Mouse (Mus musculus) limb, embryonic 13.5 days (tissue): ENCODE measurements around the gene Tarbp2. TPM values are rescaled to one million over a fixed set of nuclear protein-coding genes. Genes with fewer than 3 reads are reported as not detected.

ENCODE experiments used
- ATAC-seq: fragments of 200-750 bp; cut with Nextera tagmentation; 2 replicates; pipeline ENCODE4 v1.8.0; 2017; ENCODE audit warnings: low read depth, moderate number of reproducible peaks, moderate TSS enrichment; ENCODE audit not compliant: low FRiP score
- H3K27ac ChIP-seq: fragments of 300-500 bp; sonication (generic); 2 replicates; pipeline ENCODE4 v1.5.1; 2015; ENCODE audit warnings: inconsistent platforms, mild to moderate bottlenecking, moderate library complexity
- H3K27me3 ChIP-seq: fragments of 300-500 bp; sonication (generic); 2 replicates; pipeline ENCODE4 v1.6.1; 2015; ENCODE audit warnings: mild to moderate bottlenecking, inconsistent platforms
- H3K36me3 ChIP-seq: fragments of 300-500 bp; sonication (generic); 2 replicates; pipeline ENCODE4 v1.6.1; 2015; ENCODE audit warnings: inconsistent platforms, mild to moderate bottlenecking, moderate library complexity
- H3K4me1 ChIP-seq: fragments of 300-500 bp; sonication (generic); 2 replicates; pipeline ENCODE4 v1.6.1; 2015; ENCODE audit warnings: inconsistent platforms
- H3K4me2 ChIP-seq: fragments of 300-500 bp; sonication (generic); replicated peaks from 2 replicates; pipeline ENCODE4 v1.6.1; 2015; ENCODE audit warnings: inconsistent platforms, mild to moderate bottlenecking, moderate library complexity
- H3K4me3 ChIP-seq: fragments of 300-500 bp; sonication (generic); 2 replicates; pipeline ENCODE4 v1.5.1; 2015; ENCODE audit warnings: moderate library complexity, mild to moderate bottlenecking, inconsistent platforms
- H3K9ac ChIP-seq: fragments of 300-500 bp; sonication (generic); 2 replicates; pipeline ENCODE4 v1.6.1; 2015; ENCODE audit warnings: mild to moderate bottlenecking, inconsistent platforms
- H3K9me3 ChIP-seq: fragments of 300-500 bp; sonication (generic); 2 replicates; pipeline ENCODE4 v1.6.1; 2016; ENCODE audit warnings: inconsistent platforms
- WGBS: fragments of 180-500 bp; shearing (Covaris S2); methylation state at CpG from one replicate; pipeline ENCODE4 v1.1.7; 2015; 5-methylcytosine and 5-hydroxymethylcytosine counted together
- polyA plus RNA-seq: library from polyadenylated mRNA; unstranded; fragments of >200 nt; fragmentation: Nextera tagmentation; extraction: Ambion mirVana; gene quantifications from 2 replicates; pipeline ENCODE4 v1.2.1, GENCODE M21; 2015

Gene Tarbp2
- polyA plus RNA-seq, 1 experiment from 2014 or later, result 101 TPM

GRCm38 (mm10) chr15:102517631-102517975 is 389 bp upstream of the Tarbp2 start:
- H3K27me3 ChIP-seq, result no peaks in the 10 kb centered on the region
- peaks cover 43% of the 10 kb centered on the region for H3K4me1 ChIP-seq
- no peaks in the 10 kb centered on the region for H3K9me3 ChIP-seq
- peak overlapping the region; percentile 67 for H3K4me3 ChIP-seq
- H3K4me2 ChIP-seq, result peak overlapping the region; percentile 88
- ATAC-seq, result no peak
- H3K9ac ChIP-seq, result peak overlapping the region; percentile 79
- 0% methylated on average over 10 of the region's 10 CpGs for WGBS
- H3K27ac ChIP-seq, result peak overlapping the region; percentile 85
- H3K36me3 ChIP-seq, result peaks cover 24% of the 10 kb centered on the region

GRCm38 (mm10) chr15:102518859-102519201 is 838 bp downstream of the Tarbp2 start:
- WGBS, result 13% methylated on average over 9 of the region's 9 CpGs
- peaks cover 31% of the 10 kb centered on the region for H3K36me3 ChIP-seq

GRCm38 (mm10) chr15:102519211-102520141 is 1.5 kb downstream of the Tarbp2 start:
- peak overlapping the region; percentile 88 for H3K4me2 ChIP-seq
- peaks cover 37% of the 10 kb centered on the region for H3K4me1 ChIP-seq
- H3K9me3 ChIP-seq, result no peaks in the 10 kb centered on the region
- peak overlapping the region; percentile 99 for H3K27ac ChIP-seq
- H3K9ac ChIP-seq, result peak overlapping the region; percentile 81
- WGBS, result 60% methylated on average over 17 of the region's 17 CpGs
- ATAC-seq, result no peak
- H3K27me3 ChIP-seq, result no peaks in the 10 kb centered on the region
- H3K4me3 ChIP-seq, result peak overlapping the region; percentile 67
- H3K36me3 ChIP-seq, result peaks cover 37% of the 10 kb centered on the region

More at GRCm38 (mm10) chr15:102518859-102519201, 838 bp downstream of the Tarbp2 start:
- no peaks in the 10 kb centered on the region for H3K9me3 ChIP-seq
- peak overlapping the region; percentile 88 for H3K4me2 ChIP-seq
- no peaks in the 10 kb centered on the region for H3K27me3 ChIP-seq
- peak overlapping the region; percentile 81 for H3K9ac ChIP-seq
- H3K27ac ChIP-seq, result peak overlapping the region; percentile 99
- no peak for ATAC-seq
- H3K4me3 ChIP-seq, result peak overlapping the region; percentile 67
- peaks cover 39% of the 10 kb centered on the region for H3K4me1 ChIP-seq

GRCm38 (mm10) chr15:102520416-102520815 is 2.4 kb downstream of the Tarbp2 start:
- Histone ChIP-seq H3K9me3 (no peaks in the 10 kb centered on the region), H3K27ac (no peak overlapping the region), H3K9ac (peak overlapping the region; percentile 48), H3K4me1 (peaks cover 27% of the 10 kb centered on the region), H3K4me2 (0 out of 2 replicates have a peak overlapping the region, but pooled peaks have one; percentile 11), H3K4me3 (no peak overlapping the region), H3K27me3 (no peaks in the 10 kb centered on the region), H3K36me3 (peaks cover 40% of the 10 kb centered on the region)
- WGBS, result 87% methylated on average over 4 of the region's 4 CpGs
- ATAC-seq, result no peak

GRCm38 (mm10) chr15:102521480-102521879 is 3.5 kb downstream of the Tarbp2 start:
- ATAC-seq, result no peak
- 81% methylated on average over 4 of the region's 4 CpGs for WGBS
- H3K36me3 ChIP-seq, result peaks cover 44% of the 10 kb centered on the region

GRCm38 (mm10) chr15:102524892-102525485 is 7.0 kb downstream of the Tarbp2 start, which contains the start of gene Npff:
TSS of gene Npff (minus strand) at chr15:102524942.
- H3K36me3 ChIP-seq, result peaks cover 76% of the 10 kb centered on the region

More at GRCm38 (mm10) chr15:102521480-102521879, 3.5 kb downstream of the Tarbp2 start:
- Histone ChIP-seq H3K4me1 (peaks cover 18% of the 10 kb centered on the region), H3K4me2 (no peak overlapping the region), H3K4me3 (no peak overlapping the region), H3K27me3 (no peaks in the 10 kb centered on the region), H3K9me3 (no peaks in the 10 kb centered on the region), H3K27ac (no peak overlapping the region), H3K9ac (no peak overlapping the region)

GRCm38 (mm10) chr15:102526111-102527002 is 8.4 kb downstream of the Tarbp2 start:
- no peak overlapping the region for H3K4me3 ChIP-seq
- H3K36me3 ChIP-seq, result peaks cover 77% of the 10 kb centered on the region
- WGBS, result 83% methylated on average over 6 of the region's 6 CpGs
- H3K4me2 ChIP-seq, result no peak overlapping the region
- no peaks in the 10 kb centered on the region for H3K27me3 ChIP-seq
- H3K4me1 ChIP-seq, result no peaks in the 10 kb centered on the region
- H3K27ac ChIP-seq, result no peak overlapping the region
- H3K9me3 ChIP-seq, result no peaks in the 10 kb centered on the region
- no peak overlapping the region for H3K9ac ChIP-seq
- no peak for ATAC-seq

More at GRCm38 (mm10) chr15:102524892-102525485, 7.0 kb downstream of the Tarbp2 start, which contains the start of gene Npff:
- Histone ChIP-seq H3K9ac (peak within 1 kb of the TSS; percentile 45), H3K4me2 (no peak within 1 kb of the TSS), H3K4me1 (peaks cover 8% of the 10 kb centered on the region; the same call in 1 of the 2 replicates), H3K27ac (no peak within 1 kb of the TSS), H3K4me3 (no peak within 1 kb of the TSS), H3K27me3 (no peaks in the 10 kb centered on the region), H3K9me3 (no peaks in the 10 kb centered on the region)
- ATAC-seq, result 0 out of 2 replicates have a peak, but pooled peaks have one; percentile 24
- WGBS, result 4% methylated on average over 3 of the region's 3 CpGs

GRCm38 (mm10) chr15:102527936-102528335 is 9.9 kb downstream of the Tarbp2 start:
- Histone ChIP-seq H3K27ac (no peak overlapping the region), H3K9ac (no peak overlapping the region), H3K27me3 (no peaks in the 10 kb centered on the region), H3K4me3 (no peak overlapping the region), H3K4me1 (no peaks in the 10 kb centered on the region), H3K36me3 (peaks cover 76% of the 10 kb centered on the region), H3K4me2 (no peak overlapping the region), H3K9me3 (no peaks in the 10 kb centered on the region)
- no peak for ATAC-seq
- 72% methylated on average over 3 of the region's 3 CpGs for WGBS

- H3K4me2 ChIP-seq, result no peak overlapping the region
- no peaks in the 10 kb centered on the region for H3K4me1 ChIP-seq
- H3K4me3 ChIP-seq, result no peak overlapping the region
- no peak overlapping the region for H3K9ac ChIP-seq
- no peaks in the 10 kb centered on the region for H3K27me3 ChIP-seq
- peaks cover 80% of the 10 kb centered on the region for H3K36me3 ChIP-seq
- WGBS, result 95% methylated on average over 1 of the region's 1 CpGs
- no peaks in the 10 kb centered on the region for H3K9me3 ChIP-seq
- no peak overlapping the region for H3K27ac ChIP-seq
- no peak for ATAC-seq
Observed at GRCm38 (mm10) chr15:102528396-102528795, 10.4 kb downstream of the Tarbp2 start.

- H3K27me3 ChIP-seq, result no peaks in the 10 kb centered on the region
- H3K9me3 ChIP-seq, result no peaks in the 10 kb centered on the region
- 83% methylated on average over 4 of the region's 4 CpGs for WGBS
- no peak overlapping the region for H3K4me3 ChIP-seq
- no peaks in the 10 kb centered on the region for H3K4me1 ChIP-seq
- H3K4me2 ChIP-seq, result no peak overlapping the region
- no peak for ATAC-seq
- H3K36me3 ChIP-seq, result peaks cover 85% of the 10 kb centered on the region
- H3K27ac ChIP-seq, result no peak overlapping the region
- no peak overlapping the region for H3K9ac ChIP-seq
Observed at GRCm38 (mm10) chr15:102530566-102530965, 12.6 kb downstream of the Tarbp2 start.

GRCm38 (mm10) chr15:102531586-102531985 is 13.6 kb downstream of the Tarbp2 start:
- WGBS, result 72% methylated on average over 4 of the region's 4 CpGs

More at GRCm38 (mm10) chr15:102531586-102531985, 13.6 kb downstream of the Tarbp2 start:
- H3K27ac ChIP-seq, result no peak overlapping the region
- ATAC-seq, result no peak
- H3K9me3 ChIP-seq, result no peaks in the 10 kb centered on the region
- no peak overlapping the region for H3K9ac ChIP-seq
- H3K36me3 ChIP-seq, result peaks cover 91% of the 10 kb centered on the region
- H3K4me1 ChIP-seq, result no peaks in the 10 kb centered on the region
- no peak overlapping the region for H3K4me3 ChIP-seq
- no peak overlapping the region for H3K4me2 ChIP-seq
- no peaks in the 10 kb centered on the region for H3K27me3 ChIP-seq
